In the genomic region with DNA sequence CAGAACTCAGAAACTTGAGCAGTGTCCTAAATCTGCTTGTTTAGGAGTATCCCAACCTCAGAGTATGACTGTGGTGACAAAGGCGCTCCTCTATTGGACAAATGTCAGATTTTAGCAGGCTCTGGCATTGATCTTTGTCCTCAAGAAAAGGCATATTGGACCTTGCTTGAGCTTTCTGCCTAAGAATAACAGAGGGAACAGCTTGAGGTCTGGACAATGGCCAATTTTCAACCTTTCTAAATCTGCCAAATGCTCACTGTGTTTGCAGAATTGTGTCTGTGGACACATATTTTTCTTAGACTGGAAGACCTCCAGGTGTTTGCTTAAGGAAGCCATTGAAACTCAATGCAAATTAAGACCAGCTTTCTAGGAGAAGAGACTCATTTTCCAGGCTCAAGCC, we compare ENCODE assay signal across 16 mouse cellular contexts. TPM values are rescaled to one million over a fixed set of nuclear protein-coding genes. Genes with fewer than 3 reads are reported as not detected.
DNase-seq lines count a peak whose midpoint lies in the region; ATAC-seq lines count a peak whose summit lies in the region.
"Had no signal": no experiment of that assay in that cellular context is flagged by ENCODE, and none has a peak within 500 bp of the region (broad histone marks: within the 10 kb centered on the region; RNA-seq: fewer than 3 reads in every experiment).

No protein-coding gene starts in this region.

- no peaks in the 10 kb centered on the region for H3K36me3 ChIP-seq in forebrain, embryonic 14.5 days (ENCODE audit: control insufficient read depth, insufficient read depth, low read length)
- H3K36me3 ChIP-seq in forebrain, embryonic 11.5 days (ENCODE audit: control insufficient read depth, insufficient read depth, low read length), result no peaks in the 10 kb centered on the region
- H3K36me3 ChIP-seq: G1E; hindbrain, embryonic 15.5 days; liver, embryonic 12.5 days; midbrain, embryonic 12.5 days had no signal

- H3K4me2 ChIP-seq in forebrain, embryonic 14.5 days (ENCODE audit: low read length), result no peak overlapping the region
- no peak overlapping the region for H3K4me2 ChIP-seq in forebrain, embryonic 11.5 days (ENCODE audit: low read depth, low read length, severe bottlenecking)
- H3K4me2 ChIP-seq: hindbrain, embryonic 15.5 days; liver, embryonic 12.5 days; midbrain, embryonic 12.5 days had no signal

- H3K4me1 ChIP-seq in forebrain, embryonic 14.5 days (ENCODE audit: control insufficient read depth, insufficient read depth, low read length), result no peaks in the 10 kb centered on the region
- H3K4me1 ChIP-seq in forebrain, embryonic 11.5 days (replicated peaks; ENCODE audit: control insufficient read depth, insufficient read depth, low read length), result no peaks in the 10 kb centered on the region
- H3K4me1 ChIP-seq: hindbrain, embryonic 15.5 days; liver, embryonic 12.5 days; midbrain, embryonic 12.5 days had no signal

- peak; percentile 59 for DNase-seq in forebrain, embryonic 14.5 days (ENCODE audit: low spot score)
- DNase-seq in forebrain, embryonic 11.5 days (ENCODE audit: low spot score), result no peak
- peak; percentile 8 to 22 for DNase-seq in kidney, postnatal 36 days
- DNase-seq in kidney, adult 18-20 months, result no peak
- peak; percentile 63 for DNase-seq in brain, adult 2 months (ENCODE audit: low read depth, low spot score)
- DNase-seq in cerebellum, postnatal 10 days, result peak; percentile 86 to 89
- DNase-seq in left cerebral cortex, adult 8-10 months (ENCODE audit: low spot score in 2 of 2), result no peak
- DNase-seq in layer of hippocampus, adult 18-20 months (ENCODE audit: low spot score in 2 of 2), result no peak
- DNase-seq: lung, postnatal 10 days; right cerebral cortex, postnatal 14 days; thymus, adult 18-20 months had no signal

- no peak overlapping the region for H3K4me3 ChIP-seq in forebrain, embryonic 14.5 days (ENCODE audit: low read depth, low read length)
- H3K4me3 ChIP-seq in forebrain, embryonic 11.5 days (ENCODE audit: low read depth, low read length), result no peak overlapping the region
- H3K4me3 ChIP-seq: hindbrain, embryonic 15.5 days; liver, embryonic 12.5 days; midbrain, embryonic 12.5 days had no signal

- no peak overlapping the region for H3K27ac ChIP-seq in forebrain, embryonic 14.5 days (ENCODE audit: low read depth, low read length)
- H3K27ac ChIP-seq in forebrain, embryonic 11.5 days (ENCODE audit: low read depth, low read length), result no peak overlapping the region
- H3K27ac ChIP-seq: hindbrain, embryonic 15.5 days; kidney, postnatal 0 days; liver, embryonic 12.5 days; midbrain, embryonic 12.5 days had no signal

- no peaks in the 10 kb centered on the region for H3K9me3 ChIP-seq in forebrain, embryonic 14.5 days (replicated peaks; ENCODE audit: control insufficient read depth, low read length)
- no peaks in the 10 kb centered on the region for H3K9me3 ChIP-seq in forebrain, embryonic 11.5 days (ENCODE audit: control insufficient read depth, low read length)
- H3K9me3 ChIP-seq: G1E; hindbrain, embryonic 15.5 days; liver, embryonic 12.5 days; midbrain, embryonic 12.5 days had no signal

- 55% methylated on average over 1 of the region's 1 CpGs for WGBS in forebrain, embryonic 14.5 days
- 71% methylated on average over 1 of the region's 1 CpGs for WGBS in forebrain, embryonic 11.5 days

- no peak overlapping the region for H3K9ac ChIP-seq in forebrain, embryonic 14.5 days (ENCODE audit: low read length)
- no peak overlapping the region for H3K9ac ChIP-seq in forebrain, embryonic 11.5 days (ENCODE audit: low read length)
- H3K9ac ChIP-seq: hindbrain, embryonic 15.5 days; liver, embryonic 12.5 days; midbrain, embryonic 12.5 days had no signal

- ATAC-seq in forebrain, embryonic 14.5 days, result peak; percentile 46; the same call in 1 of the 2 replicates
- ATAC-seq in forebrain, embryonic 11.5 days (replicated peaks; ENCODE audit: low FRiP score), result no peak
- ATAC-seq: liver, embryonic 12.5 days had no signal

- H3K27me3 ChIP-seq in forebrain, embryonic 14.5 days (replicated peaks; ENCODE audit: control insufficient read depth, insufficient read depth, low read length), result no peaks in the 10 kb centered on the region
- H3K27me3 ChIP-seq in forebrain, embryonic 11.5 days (ENCODE audit: control insufficient read depth, insufficient read depth, low read length), result no peaks in the 10 kb centered on the region
- H3K27me3 ChIP-seq: hindbrain, embryonic 15.5 days; liver, embryonic 12.5 days; midbrain, embryonic 12.5 days had no signal

RNA-seq across cellular contexts. Expression of a gene that starts 23.0 kb away (rescaled TPM):
- polyA plus RNA-seq in forebrain, embryonic 14.5 days (2014; fragmentation: Nextera tagmentation; extraction: Ambion mirVana), result 2.1 TPM in 2 replicates
- polyA plus RNA-seq in forebrain, embryonic 11.5 days (2014; fragmentation: Nextera tagmentation; extraction: Ambion mirVana), result 1.2 and 1.4 TPM in 2 replicates
- 10 to 100 TPM in 2 of 4 experiments, 1 to 10 TPM in 2; 9.3 to 11.8 (median 10.4) TPM for total RNA-seq in left cerebral cortex, adult 8-10 months (2022)
- total RNA-seq in layer of hippocampus, adult 18-20 months (2021), result 1 to 10 TPM; 6.9 to 7.0 TPM
- polyA plus RNA-seq: G1E had no signal

Comparison
In these comparisons a context has a peak if more than half of its experiments do, and no peak if none do; other contexts are left out.
1. DNase-seq: peak in forebrain, embryonic 14.5 days (single experiment), kidney, postnatal 36 days (2 of 2), brain, adult 2 months (single experiment) and cerebellum, postnatal 10 days (2 of 2); none in forebrain, embryonic 11.5 days (single experiment), kidney, adult 18-20 months (single experiment), left cerebral cortex, adult 8-10 months (0 of 2) and layer of hippocampus, adult 18-20 months (0 of 2).